Mouse (Mus musculus): ENCODE measurements around the gene Oxgr1.
"Not testable (repeated sequence)": the region's sequence is repeated elsewhere in the genome, so short reads cannot be mapped to it uniquely, and the experiment has no call there.

The Oxgr1 gene

DNA sequence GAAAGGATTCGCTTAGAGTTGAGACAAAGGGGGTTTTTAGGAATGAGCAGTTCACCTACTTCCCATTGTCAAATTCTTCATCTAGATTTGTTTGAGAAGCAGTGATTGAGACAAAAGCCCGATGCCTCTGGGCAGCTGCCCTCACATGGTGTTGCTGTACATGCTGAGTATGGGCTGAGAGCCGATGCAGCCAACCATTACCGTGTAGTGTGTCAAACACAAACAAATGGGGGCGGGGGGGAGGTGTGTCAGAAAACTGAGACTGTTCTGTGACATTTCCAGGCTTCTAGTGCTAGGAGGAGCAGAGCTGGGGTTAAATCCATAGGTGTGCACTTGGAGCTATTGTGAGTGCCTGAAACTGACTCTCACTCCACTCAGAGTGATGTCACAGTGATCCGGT lies 55.5 kb downstream of the Oxgr1 start:
- in situ Hi-C loops (cut with MboI; ENCODE audit: low pct_unique_long_range_greater_than_20kb in 1 of 2, low sequenced_read_pairs in 2 of 2, unreplicated experiment in 1 of 2): no loop called here

DNA sequence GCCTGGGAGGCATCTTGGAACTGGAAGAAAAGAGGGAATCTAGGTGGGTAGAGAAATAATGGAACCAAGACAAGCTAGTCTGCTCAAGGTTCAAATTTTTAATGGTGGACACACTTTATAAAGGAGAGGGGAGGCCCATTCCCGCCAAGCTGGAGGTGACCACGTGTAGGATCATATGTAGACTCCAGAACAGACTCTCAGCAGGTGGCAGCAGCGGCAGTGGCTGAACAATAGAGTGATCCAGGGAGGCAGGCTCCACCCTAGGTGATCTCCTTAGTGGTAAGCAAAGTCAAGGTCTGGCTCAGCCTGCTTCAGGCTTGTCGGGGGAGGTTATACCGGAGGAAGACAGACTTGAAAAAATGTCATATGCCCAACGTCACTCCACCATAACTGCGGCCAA lies 55.9 kb downstream of the Oxgr1 start:
- in situ Hi-C loops (cut with MboI; ENCODE audit: low pct_unique_long_range_greater_than_20kb in 1 of 2, low sequenced_read_pairs in 2 of 2, unreplicated experiment in 1 of 2): not testable (repeated sequence)

DNA sequence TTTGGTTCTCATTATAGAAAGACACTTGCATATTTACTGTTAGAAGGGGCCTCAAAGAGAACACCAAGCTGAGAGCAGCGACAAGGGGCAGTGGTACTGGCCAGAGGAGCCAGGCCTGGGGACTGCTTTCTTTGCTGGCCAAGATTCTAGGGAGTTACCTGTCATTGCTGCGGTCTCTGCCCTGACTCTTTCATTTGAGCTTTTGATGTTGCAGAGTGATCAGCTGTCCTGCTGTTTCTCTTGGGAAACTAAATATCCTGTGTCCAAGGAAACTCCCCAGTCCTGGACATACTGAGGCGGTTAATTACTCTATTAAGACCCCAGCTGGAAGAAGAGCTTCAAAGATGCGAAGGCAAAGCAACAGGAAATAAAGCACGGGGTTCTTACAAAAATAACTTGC lies 60.9 kb downstream of the Oxgr1 start:
- in situ Hi-C loops (cut with MboI; ENCODE audit: low pct_unique_long_range_greater_than_20kb in 1 of 2, low sequenced_read_pairs in 2 of 2, unreplicated experiment in 1 of 2): no loop called here

- in situ Hi-C loops (cut with MboI; ENCODE audit: low pct_unique_long_range_greater_than_20kb in 1 of 2, low sequenced_read_pairs in 2 of 2, unreplicated experiment in 1 of 2): no loop called here
Observed at GRCm38 (mm10) chr14:119980698-119981235, 61.5 kb downstream of the Oxgr1 start.
